ENCODE assay signal across 21 mouse cellular contexts in genomic region chr19:33048754-33049442, GRCm38 (mm10).
DNase-seq lines count a peak whose midpoint lies in the region; ATAC-seq lines count a peak whose summit lies in the region.
"Had no signal": no experiment of that assay in that cellular context is flagged by ENCODE, and none has a peak within 500 bp of the region (broad histone marks: within the 10 kb centered on the region; RNA-seq: fewer than 3 reads in every experiment).

No protein-coding gene starts in this region.

- 0 out of 2 replicates have a peak overlapping the region, but pooled peaks have one; percentile 17 for H3K27ac ChIP-seq in embryonic facial prominence, embryonic 13.5 days
- no peak overlapping the region for H3K27ac ChIP-seq in embryonic facial prominence, embryonic 10.5 days (replicated peaks)
- 0 out of 2 replicates have a peak overlapping the region, but pooled peaks have one; percentile 21 for H3K27ac ChIP-seq in midbrain, embryonic 12.5 days (replicated peaks)
- no peak overlapping the region for H3K27ac ChIP-seq in midbrain, embryonic 15.5 days
- H3K27ac ChIP-seq: forebrain, embryonic 15.5 days; hindbrain, embryonic 14.5 days; intestine, embryonic 15.5 days; limb, embryonic 10.5 days; macrophage had no signal

- no peaks in the 10 kb centered on the region for H3K9me3 ChIP-seq in embryonic facial prominence, embryonic 13.5 days
- no peaks in the 10 kb centered on the region for H3K9me3 ChIP-seq in embryonic facial prominence, embryonic 10.5 days
- H3K9me3 ChIP-seq in midbrain, embryonic 12.5 days: no peaks in the 10 kb centered on the region
- no peaks in the 10 kb centered on the region for H3K9me3 ChIP-seq in midbrain, embryonic 15.5 days
- H3K9me3 ChIP-seq: forebrain, embryonic 15.5 days; intestine, embryonic 15.5 days; limb, embryonic 10.5 days had no signal

- H3K36me3 ChIP-seq in embryonic facial prominence, embryonic 13.5 days: no peaks in the 10 kb centered on the region
- no peaks in the 10 kb centered on the region for H3K36me3 ChIP-seq in embryonic facial prominence, embryonic 10.5 days (replicated peaks)
- H3K36me3 ChIP-seq in midbrain, embryonic 12.5 days: no peaks in the 10 kb centered on the region
- no peaks in the 10 kb centered on the region for H3K36me3 ChIP-seq in midbrain, embryonic 15.5 days (replicated peaks)
- H3K36me3 ChIP-seq: forebrain, embryonic 15.5 days; intestine, embryonic 15.5 days; limb, embryonic 10.5 days had no signal

- no peak overlapping the region for H3K4me3 ChIP-seq in embryonic facial prominence, embryonic 13.5 days
- H3K4me3 ChIP-seq in embryonic facial prominence, embryonic 10.5 days: no peak overlapping the region
- H3K4me3 ChIP-seq in midbrain, embryonic 12.5 days: no peak overlapping the region
- H3K4me3 ChIP-seq in midbrain, embryonic 15.5 days: no peak overlapping the region
- H3K4me3 ChIP-seq: forebrain, embryonic 15.5 days; intestine, embryonic 15.5 days; limb, embryonic 10.5 days had no signal

- WGBS in embryonic facial prominence, embryonic 13.5 days: 39% methylated on average over 9 of the region's 9 CpGs
- WGBS in embryonic facial prominence, embryonic 10.5 days: 55% methylated on average over 9 of the region's 9 CpGs
- 40% methylated on average over 9 of the region's 9 CpGs for WGBS in midbrain, embryonic 12.5 days
- 25% methylated on average over 9 of the region's 9 CpGs for WGBS in midbrain, embryonic 15.5 days

- ATAC-seq in embryonic facial prominence, embryonic 13.5 days (ENCODE audit: insufficient number of reproducible peaks, insufficient read depth, low FRiP score, low TSS enrichment, low read depth): no peak
- ATAC-seq in midbrain, embryonic 12.5 days (ENCODE audit: low FRiP score, low read depth): peak; percentile 89
- no peak for ATAC-seq in midbrain, embryonic 15.5 days (replicated peaks)
- ATAC-seq: forebrain, embryonic 15.5 days; intestine, embryonic 15.5 days; lung, postnatal 0 days had no signal

- no peak overlapping the region for H3K4me2 ChIP-seq in embryonic facial prominence, embryonic 13.5 days
- no peak overlapping the region for H3K4me2 ChIP-seq in midbrain, embryonic 12.5 days (replicated peaks)
- no peak overlapping the region for H3K4me2 ChIP-seq in midbrain, embryonic 15.5 days
- H3K4me2 ChIP-seq: forebrain, embryonic 15.5 days; heart, embryonic 11.5 days; hindbrain, embryonic 14.5 days; intestine, embryonic 15.5 days had no signal

- no peak overlapping the region for H3K9ac ChIP-seq in embryonic facial prominence, embryonic 13.5 days
- no peak overlapping the region for H3K9ac ChIP-seq in midbrain, embryonic 12.5 days (replicated peaks)
- H3K9ac ChIP-seq in midbrain, embryonic 15.5 days: no peak overlapping the region
- H3K9ac ChIP-seq: forebrain, embryonic 15.5 days; hindbrain, embryonic 14.5 days; intestine, embryonic 15.5 days had no signal

- H3K4me1 ChIP-seq in embryonic facial prominence, embryonic 13.5 days: peaks cover 6% of the 10 kb centered on the region; the same call in 1 of the 2 replicates
- H3K4me1 ChIP-seq in embryonic facial prominence, embryonic 10.5 days: 0 out of 2 replicates have a peak, but pooled peaks cover 4% of the 10 kb centered on the region
- H3K4me1 ChIP-seq in midbrain, embryonic 12.5 days: no peaks in the 10 kb centered on the region; the same call in 1 of the 2 replicates
- H3K4me1 ChIP-seq in midbrain, embryonic 15.5 days: no peaks in the 10 kb centered on the region
- H3K4me1 ChIP-seq: forebrain, embryonic 15.5 days; intestine, embryonic 15.5 days; limb, embryonic 10.5 days had no signal

- no peaks in the 10 kb centered on the region for H3K27me3 ChIP-seq in embryonic facial prominence, embryonic 13.5 days
- H3K27me3 ChIP-seq in embryonic facial prominence, embryonic 10.5 days (replicated peaks; ENCODE audit: low read depth, poor library complexity, severe bottlenecking): no peaks in the 10 kb centered on the region; the same call in 1 of the 2 replicates
- H3K27me3 ChIP-seq in midbrain, embryonic 12.5 days: no peaks in the 10 kb centered on the region
- H3K27me3 ChIP-seq in midbrain, embryonic 15.5 days (replicated peaks): no peaks in the 10 kb centered on the region
- H3K27me3 ChIP-seq: forebrain, embryonic 15.5 days; intestine, embryonic 15.5 days had no signal

- no peak for DNase-seq in embryonic facial prominence, embryonic 10.5 days (ENCODE audit: low spot score)
- DNase-seq in Muller cell, postnatal 12 days (ENCODE audit: inconsistent ontology term): peak; percentile 36
- DNase-seq in mesoderm, embryonic 11.5 days (ENCODE audit: low read depth, low spot score): peak; percentile 61
- DNase-seq in left cerebral cortex, adult 11 months (ENCODE audit: low spot score): no peak
- DNase-seq: adrenal gland, postnatal 25 days; cerebellum, adult 9-10 months; kidney, adult 8-10 months; kidney, postnatal 10 days; liver; thymus, adult 18-20 months; thymus, postnatal 36 days had no signal

Comparison
In these comparisons a context has a peak if more than half of its experiments do, and no peak if none do; other contexts are left out.
1. H3K27ac ChIP-seq: peak in embryonic facial prominence, embryonic 13.5 days (single experiment) and midbrain, embryonic 12.5 days (single experiment); none in embryonic facial prominence, embryonic 10.5 days (single experiment) and midbrain, embryonic 15.5 days (single experiment).
2. DNase-seq: peak in Muller cell, postnatal 12 days (single experiment) and mesoderm, embryonic 11.5 days (single experiment); none in embryonic facial prominence, embryonic 10.5 days (single experiment) and left cerebral cortex, adult 11 months (single experiment).